Mouse (Mus musculus): ENCODE data around the gene Pde7b.
A peak's percentile ranks its signal among the peaks of the same experiment; 100 is the strongest.

GRCm38 (mm10) chr10:20361542-20362449, 363.1 kb downstream of the Pde7b start:
- TF ChIP-seq POLR2A (IDR thresholded peaks at IDR 0.05; ENCODE audit: borderline replicate concordance, extremely low read depth, insufficient read depth, insufficient read length, poor library complexity, severe bottlenecking) (no peak), CTCF (IDR thresholded peaks at IDR 0.05; ENCODE audit: borderline replicate concordance, extremely low read depth, insufficient read depth, insufficient read length) (peak; percentile 71; the same call in 1 of the 2 replicates)

All from brain, embryonic 14.5 days (tissue).